Mouse (Mus musculus) liver, adult 2 months (tissue): Measurements from ENCODE around the gene Nucks1.

ENCODE experiments used
- CTCF ChIP-seq: fragments of 200-500 bp; IDR thresholded peaks from 2 replicates; pipeline ENCODE4 v1.5.1; 2011; ENCODE audit warnings: low read depth, low read length, control low read depth
- POLR2A ChIP-seq: fragments of 200-500 bp; IDR thresholded peaks from 2 replicates; pipeline ENCODE4 v1.6.1; 2011; ENCODE audit warnings: low read length, control low read depth; ENCODE audit not compliant: insufficient read depth; ENCODE audit errors: extremely low read depth

DNA sequence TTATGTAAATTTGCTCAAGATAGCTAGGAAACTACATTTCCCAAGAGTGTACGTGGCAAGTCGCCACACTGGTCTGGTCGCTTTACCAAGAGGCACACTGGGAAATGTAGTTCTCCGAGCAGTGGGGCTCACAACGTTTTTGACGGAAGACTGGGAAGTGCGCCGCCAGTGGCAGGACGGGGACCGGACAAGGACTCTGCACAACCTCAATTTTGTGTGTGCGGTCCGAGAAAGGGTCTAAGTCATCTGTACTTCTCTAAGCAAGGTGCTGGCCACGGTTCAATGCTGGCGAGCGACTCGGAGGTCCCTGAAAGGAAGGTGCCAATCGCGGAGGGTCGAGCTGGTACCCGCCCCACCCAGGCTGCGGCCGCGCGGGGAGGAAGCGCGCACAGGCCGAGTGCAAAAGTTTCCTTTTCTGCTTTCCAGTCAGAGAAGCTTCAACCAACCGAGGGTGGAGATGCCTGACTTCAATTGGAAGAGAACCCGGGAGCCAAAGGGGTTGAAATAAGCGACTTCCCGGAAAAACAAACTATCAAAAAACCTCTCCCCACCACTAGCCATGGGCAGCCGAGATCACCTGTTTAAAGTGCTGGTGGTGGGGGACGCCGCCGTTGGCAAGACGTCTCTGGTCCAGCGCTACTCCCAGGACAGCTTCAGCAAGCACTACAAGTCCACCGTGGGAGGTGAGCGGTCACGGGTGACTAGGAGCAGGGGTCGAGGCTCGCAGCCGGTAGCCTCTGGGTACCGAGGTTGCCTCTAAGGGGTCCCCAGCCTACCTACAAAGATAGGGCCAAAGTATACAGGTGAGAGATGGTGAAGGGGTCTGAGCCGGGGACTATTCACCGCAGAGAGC lies 43.0 kb upstream of the Nucks1 start, which contains the start of gene Rab29:
- TF ChIP-seq CTCF (peak; percentile 92), POLR2A (0 out of 2 replicates have a peak, but pooled peaks have one; percentile 38)
